Mouse (Mus musculus) sigmoid colon, adult 10 weeks (tissue): ENCODE results near the gene Cyp26a1. TPM values are rescaled to one million over a fixed set of nuclear protein-coding genes. Genes with fewer than 3 reads are reported as not detected.

Experiments
- polyA plus RNA-seq: library from polyadenylated mRNA; stranded (reverse); fragments of 350-450 nt; fragmentation: Illumina TruSeq; extraction: RNeasy Lipid Tissue Mini Kit (QIAGEN cat#74804); gene quantifications from one replicate; pipeline ENCODE4 v1.2.3, GENCODE M21; 2014; ENCODE audit warnings: low read depth, low replicate concordance

Cyp26a1 gene
- not detected for polyA plus RNA-seq

DNA sequence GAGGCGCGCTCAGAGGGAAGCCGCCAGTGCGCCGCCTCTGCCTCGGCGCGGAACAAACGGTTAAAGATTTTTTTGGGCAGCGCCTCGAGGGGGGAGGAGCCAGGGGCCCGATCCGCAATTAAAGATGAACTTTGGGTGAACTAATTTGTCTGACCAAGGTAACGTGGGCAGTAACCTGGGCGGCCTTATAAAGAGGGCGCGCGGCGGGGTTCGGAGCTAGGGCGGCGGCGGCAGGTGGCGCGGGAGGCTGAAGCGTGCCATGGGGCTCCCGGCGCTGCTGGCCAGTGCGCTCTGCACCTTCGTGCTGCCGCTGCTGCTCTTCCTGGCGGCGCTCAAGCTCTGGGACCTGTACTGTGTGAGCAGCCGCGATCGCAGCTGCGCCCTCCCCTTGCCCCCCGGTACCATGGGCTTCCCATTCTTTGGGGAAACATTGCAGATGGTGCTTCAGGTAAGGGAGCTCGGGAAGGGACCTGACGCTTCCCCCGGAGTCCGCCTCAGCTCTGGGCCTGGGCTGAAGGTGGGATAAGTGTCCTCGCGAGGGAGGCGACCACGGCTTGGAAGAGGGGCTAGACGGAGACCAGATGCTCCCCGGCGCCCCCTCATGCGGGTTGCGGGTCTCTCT lies at the start of gene Cyp26a1:
Gene Cyp26a1 (plus strand): TSS at position 148 of the 622 bp plus-strand sequence.

DNA sequence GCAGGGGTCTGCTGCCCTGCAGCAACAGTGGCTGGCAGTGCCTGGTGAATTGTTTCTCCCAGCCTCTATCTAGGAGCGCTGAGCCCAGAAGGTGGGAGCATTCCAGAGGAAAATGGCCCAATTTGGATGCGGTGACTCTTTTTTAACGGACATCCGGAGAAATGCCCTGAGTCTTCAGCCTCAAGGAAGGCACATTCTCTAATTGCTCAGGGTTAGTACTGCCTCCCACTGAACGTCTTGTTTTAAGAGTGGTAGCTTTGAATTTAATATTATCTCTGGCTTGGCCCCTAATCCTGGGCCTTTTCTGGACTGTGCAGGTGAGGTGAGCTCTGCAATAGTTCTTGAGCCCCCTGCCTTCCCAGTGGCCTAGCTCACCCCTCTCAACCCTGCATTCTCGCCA lies 12.3 kb upstream of the Cyp26a1 start, which contains the start of gene Cyp26c1:
Gene Cyp26c1 (plus strand): TSS at position 301 of the 400 bp plus-strand sequence.

Other genes starting within 250 kb of the Cyp26a1 start
- 51.1 TPM for gene Exoc6, start 147.4 kb upstream of the Cyp26a1 start, polyA plus RNA-seq
- gene Cyp26c1, start 12.2 kb upstream of the Cyp26a1 start, polyA plus RNA-seq: not detected